Mouse (Mus musculus) embryonic facial prominence, embryonic 11.5 days (tissue): ENCODE measurements around the gene Pld5. TPM values are rescaled to one million over a fixed set of nuclear protein-coding genes. Genes with fewer than 3 reads are reported as not detected.

Source experiments
- ATAC-seq: fragments of 200-750 bp; cut with Nextera tagmentation; replicated peaks from 2 replicates; pipeline ENCODE4 v1.8.0; 2017; ENCODE audit warnings: low read depth; ENCODE audit not compliant: insufficient number of reproducible peaks, low FRiP score, low TSS enrichment
- DNase-seq: peaks from one replicate; pipeline ENCODE4 v3.0.0-alpha.2; 2015; ENCODE audit warnings: low spot score
- H3K27ac ChIP-seq: fragments of 300-500 bp; sonication (generic); replicated peaks from 2 replicates; pipeline ENCODE4 v1.5.1; 2014; ENCODE audit warnings: mild to moderate bottlenecking, low read depth, low read length, control low read depth
- H3K27me3 ChIP-seq: fragments of 300-500 bp; sonication (generic); 2 replicates; pipeline ENCODE4 v1.6.1; 2014; ENCODE audit warnings: mild to moderate bottlenecking, low read length, moderate library complexity, mixed read lengths; ENCODE audit not compliant: control insufficient read depth, insufficient read depth
- H3K36me3 ChIP-seq: fragments of 300-500 bp; sonication (generic); replicated peaks from 2 replicates; pipeline ENCODE4 v1.6.1; 2014; ENCODE audit warnings: low read depth, mild to moderate bottlenecking, low read length, moderate library complexity, mixed read lengths; ENCODE audit not compliant: control insufficient read depth, insufficient read depth
- H3K4me1 ChIP-seq: fragments of 300-500 bp; sonication (generic); 2 replicates; pipeline ENCODE4 v1.6.1; 2014; ENCODE audit warnings: low read length, mixed read lengths; ENCODE audit not compliant: control insufficient read depth, insufficient read depth
- H3K4me2 ChIP-seq: fragments of 300-500 bp; sonication (generic); 2 replicates; pipeline ENCODE4 v1.6.1; 2014; ENCODE audit warnings: low read depth, mild to moderate bottlenecking, control low read depth, low read length, moderate library complexity
- H3K4me3 ChIP-seq: fragments of 300-500 bp; sonication (generic); 2 replicates; pipeline ENCODE4 v1.5.1; 2014; ENCODE audit warnings: low read depth, low read length, control low read depth
- H3K9ac ChIP-seq: fragments of 300-500 bp; sonication (generic); replicated peaks from 2 replicates; pipeline ENCODE4 v1.6.1; 2014; ENCODE audit warnings: mild to moderate bottlenecking, control low read depth, low read length
- H3K9me3 ChIP-seq: fragments of 300-500 bp; sonication (generic); replicated peaks from 2 replicates; pipeline ENCODE4 v1.6.1; 2016; ENCODE audit warnings: mild to moderate bottlenecking, low read length, inconsistent platforms, mixed read lengths; ENCODE audit not compliant: control insufficient read depth
- WGBS: fragments of 180-500 bp; shearing (Covaris S2); extraction: QIAGEN DNeasy Blood & Tissue Kit; methylation state at CpG from one replicate; pipeline ENCODE4 v1.1.7; 2014; 5-methylcytosine and 5-hydroxymethylcytosine counted together
- polyA plus RNA-seq: library from polyadenylated mRNA; unstranded; fragments of >200 nt; fragmentation: Nextera tagmentation; extraction: Ambion mirVana; gene quantifications from 2 replicates; pipeline ENCODE4 v1.2.1, GENCODE M21; 2014

Gene Pld5
- 0.29 and 0.84 TPM in 2 replicates for polyA plus RNA-seq

GRCm38 (mm10) chr1:176274667-176275610 is at the start of gene Pld5:
Gene Pld5, minus strand, starts transcription at chr1:176275312.
- ATAC-seq, result peak; percentile 92

GRCm38 (mm10) chr1:176315063-176315462 is 40.0 kb upstream of the Pld5 start:
- Histone ChIP-seq H3K4me2 (no peak overlapping the region), H3K4me1 (no peaks in the 10 kb centered on the region), H3K36me3 (no peaks in the 10 kb centered on the region), H3K9me3 (no peaks in the 10 kb centered on the region), H3K9ac (no peak overlapping the region), H3K27ac (no peak overlapping the region), H3K27me3 (no peaks in the 10 kb centered on the region), H3K4me3 (no peak overlapping the region)
- 82% methylated on average over 2 of the region's 2 CpGs for WGBS
- DNase-seq, result no peak
- ATAC-seq, result no peak

More at GRCm38 (mm10) chr1:176274667-176275610, at the start of gene Pld5:
- peaks cover 14% of the 10 kb centered on the region for H3K27me3 ChIP-seq
- peak within 1 kb of the TSS; percentile 58 for H3K4me3 ChIP-seq
- DNase-seq, result peak; percentile 66
- H3K27ac ChIP-seq, result no peak within 1 kb of the TSS
- peak within 1 kb of the TSS; percentile 96 for H3K4me2 ChIP-seq
- no peaks in the 10 kb centered on the region; the same call in 1 of the 2 replicates for H3K4me1 ChIP-seq
- under 1% methylated on average over 72 of the region's 86 CpGs for WGBS
- H3K36me3 ChIP-seq, result no peaks in the 10 kb centered on the region
- H3K9me3 ChIP-seq, result no peaks in the 10 kb centered on the region
- peak within 1 kb of the TSS; percentile 64 for H3K9ac ChIP-seq

GRCm38 (mm10) chr1:176310174-176310573 is 35.1 kb upstream of the Pld5 start:
- WGBS, result 58% methylated on average over 3 of the region's 3 CpGs
- Histone ChIP-seq H3K27me3 (no peaks in the 10 kb centered on the region), H3K4me2 (no peak overlapping the region), H3K9me3 (no peaks in the 10 kb centered on the region), H3K36me3 (no peaks in the 10 kb centered on the region), H3K4me1 (no peaks in the 10 kb centered on the region), H3K9ac (no peak overlapping the region), H3K4me3 (no peak overlapping the region), H3K27ac (no peak overlapping the region)
- ATAC-seq, result no peak
- DNase-seq, result no peak

GRCm38 (mm10) chr1:176289396-176289795 is 14.3 kb upstream of the Pld5 start:
- Histone ChIP-seq H3K36me3 (no peaks in the 10 kb centered on the region), H3K4me1 (no peaks in the 10 kb centered on the region), H3K9ac (no peak overlapping the region), H3K27ac (no peak overlapping the region), H3K9me3 (no peaks in the 10 kb centered on the region), H3K4me3 (no peak overlapping the region), H3K4me2 (no peak overlapping the region), H3K27me3 (no peaks in the 10 kb centered on the region)
- 86% methylated on average over 5 of the region's 5 CpGs for WGBS
- no peak for DNase-seq
- ATAC-seq, result no peak

- no peaks in the 10 kb centered on the region; the same call in 1 of the 2 replicates for H3K4me1 ChIP-seq
- peak overlapping the region; percentile 96 for H3K4me2 ChIP-seq
- no peak overlapping the region for H3K27ac ChIP-seq
- peak overlapping the region; percentile 64 for H3K9ac ChIP-seq
- H3K4me3 ChIP-seq, result peak overlapping the region; percentile 58
- DNase-seq (peak; percentile 3), ATAC-seq (no peak)
- 11% methylated on average over 11 of the region's 11 CpGs for WGBS
- H3K36me3 ChIP-seq, result no peaks in the 10 kb centered on the region
- no peaks in the 10 kb centered on the region for H3K9me3 ChIP-seq
- peaks cover 14% of the 10 kb centered on the region for H3K27me3 ChIP-seq
These were observed 484 bp upstream of the Pld5 start for GRCm38 (mm10) chr1:176275611-176275980.

- no peak overlapping the region for H3K9ac ChIP-seq
- no peaks in the 10 kb centered on the region for H3K9me3 ChIP-seq
- WGBS, result 71% methylated on average over 5 of the region's 5 CpGs
- H3K4me1 ChIP-seq, result no peaks in the 10 kb centered on the region
- no peak overlapping the region for H3K4me3 ChIP-seq
- H3K36me3 ChIP-seq, result no peaks in the 10 kb centered on the region
- DNase-seq (no peak), ATAC-seq (no peak)
- no peak overlapping the region for H3K27ac ChIP-seq
- no peak overlapping the region for H3K4me2 ChIP-seq
- H3K27me3 ChIP-seq, result no peaks in the 10 kb centered on the region
These were observed 26.4 kb downstream of the Pld5 start for GRCm38 (mm10) chr1:176248717-176249030.

GRCm38 (mm10) chr1:176247885-176248716 is 27.0 kb downstream of the Pld5 start:
- Histone ChIP-seq H3K9ac (no peak overlapping the region), H3K27ac (no peak overlapping the region), H3K27me3 (no peaks in the 10 kb centered on the region), H3K36me3 (no peaks in the 10 kb centered on the region), H3K4me2 (no peak overlapping the region), H3K9me3 (no peaks in the 10 kb centered on the region), H3K4me3 (no peak overlapping the region), H3K4me1 (no peaks in the 10 kb centered on the region)
- DNase-seq (no peak), ATAC-seq (no peak)
- WGBS, result 87% methylated on average over 9 of the region's 9 CpGs

- ATAC-seq (no peak), DNase-seq (no peak)
- Histone ChIP-seq H3K4me2 (no peak overlapping the region), H3K36me3 (no peaks in the 10 kb centered on the region), H3K9me3 (no peaks in the 10 kb centered on the region), H3K4me3 (no peak overlapping the region), H3K4me1 (no peaks in the 10 kb centered on the region), H3K27me3 (no peaks in the 10 kb centered on the region), H3K9ac (no peak overlapping the region), H3K27ac (no peak overlapping the region)
- WGBS, result 67% methylated on average over 2 of the region's 2 CpGs
These were observed 35.9 kb downstream of the Pld5 start for GRCm38 (mm10) chr1:176239199-176239598.
